Mouse (Mus musculus) CH12F3 (cell line): ENCODE results near the gene Cass4.

Source experiments
- in situ Hi-C: fragments of 300-500 bp; cut with MboI; formaldehyde crosslinking; loops from 2 replicates; pipeline ENCODE4 v1.14.3; 2020; ENCODE audit warnings: low sequenced_read_pairs

Gene Cass4

GRCm38 (mm10) chr2:172393391-172394051 is at the start of gene Cass4:
Cass4 (plus strand) TSS chr2:172393794.
- in situ Hi-C loops = loop anchor here (5.0 kb wide), 1 partner anchor 44 kb away; no protein-coding TSS in a partner anchor

GRCm38 (mm10) chr2:172344669-172345068 is 48.9 kb upstream of the Cass4 start:
- in situ Hi-C loops = no loop called here

- in situ Hi-C loops = no loop called here
Measured at GRCm38 (mm10) chr2:172345258-172345738, 48.3 kb upstream of the Cass4 start, which contains the start of gene Fam210b. Fam210b (plus strand) TSS chr2:172345565.

GRCm38 (mm10) chr2:172346034-172346929 is 47.3 kb upstream of the Cass4 start:
- in situ Hi-C loops = no loop called here

GRCm38 (mm10) chr2:172346933-172347611 is 46.5 kb upstream of the Cass4 start:
- in situ Hi-C loops = no loop called here

GRCm38 (mm10) chr2:172348297-172348950 is 45.2 kb upstream of the Cass4 start:
- in situ Hi-C loops = no loop called here

- in situ Hi-C loops = no loop called here
Measured at GRCm38 (mm10) chr2:172349776-172350175, 43.8 kb upstream of the Cass4 start.

- in situ Hi-C loops = no loop called here
Measured at GRCm38 (mm10) chr2:172350773-172351172, 42.8 kb upstream of the Cass4 start.

GRCm38 (mm10) chr2:172353218-172353617 is 40.4 kb upstream of the Cass4 start:
- in situ Hi-C loops = no loop called here

- in situ Hi-C loops = no loop called here
Measured at GRCm38 (mm10) chr2:172354761-172355160, 38.8 kb upstream of the Cass4 start.

GRCm38 (mm10) chr2:172355833-172356232 is 37.8 kb upstream of the Cass4 start:
- in situ Hi-C loops = no loop called here

GRCm38 (mm10) chr2:172363176-172363575 is 30.4 kb upstream of the Cass4 start:
- in situ Hi-C loops = no loop called here

GRCm38 (mm10) chr2:172370411-172371223 is 23.0 kb upstream of the Cass4 start, which contains the start of the genes Aurka and Cstf1:
Aurka (minus strand) TSS chr2:172370535.
Cstf1 (plus strand) TSS chr2:172370681.
- in situ Hi-C loops = loop anchor here (10.0 kb wide), 1 partner anchor 74 kb away; the partner anchor contains the start of gene Rtf2

- in situ Hi-C loops = loop anchor here (10.0 kb wide), 1 partner anchor 74 kb away; the partner anchor contains the start of gene Rtf2
Measured at GRCm38 (mm10) chr2:172371258-172371657, 22.3 kb upstream of the Cass4 start.

- in situ Hi-C loops = loop anchor here (10.0 kb wide), 1 partner anchor 68 kb away; the partner anchor contains the start of gene Rtf2
Measured at GRCm38 (mm10) chr2:172376551-172376950, 17.0 kb upstream of the Cass4 start.

- in situ Hi-C loops = loop anchor here (10.0 kb wide), 1 partner anchor 68 kb away; the partner anchor contains the start of gene Rtf2
Measured at GRCm38 (mm10) chr2:172376999-172377515, 16.5 kb upstream of the Cass4 start.

- in situ Hi-C loops = loop anchor here (10.0 kb wide), 1 partner anchor 66 kb away; the partner anchor contains the start of gene Rtf2
Measured at GRCm38 (mm10) chr2:172378332-172378731, 15.3 kb upstream of the Cass4 start.

GRCm38 (mm10) chr2:172380513-172380912 is 13.1 kb upstream of the Cass4 start:
- in situ Hi-C loops = no loop called here

GRCm38 (mm10) chr2:172381341-172381740 is 12.3 kb upstream of the Cass4 start:
- in situ Hi-C loops = no loop called here
